Mouse (Mus musculus): Measurements from ENCODE around the gene Colgalt2. TPM values are rescaled to one million over a fixed set of nuclear protein-coding genes. Genes with fewer than 3 reads are reported as not detected.

Gene Colgalt2
- total RNA-seq, 4 experiments from 2014 or later, result 0.89 to 1.6 (median 1.2) TPM

GRCm38 (mm10) chr1:152476126-152476525 lies 76.5 kb downstream of the Colgalt2 start:
- DNase-seq (ENCODE audit: low spot score in 2 of 2), result no peak

GRCm38 (mm10) chr1:152490842-152491241 lies 91.2 kb downstream of the Colgalt2 start:
- DNase-seq (ENCODE audit: low spot score in 2 of 2), result no peak

- no peak for DNase-seq (ENCODE audit: low spot score in 2 of 2)
These were observed 92.6 kb downstream of the Colgalt2 start for GRCm38 (mm10) chr1:152492258-152492657.

- no peak for DNase-seq (ENCODE audit: low spot score in 2 of 2)
These were observed 97.2 kb downstream of the Colgalt2 start for GRCm38 (mm10) chr1:152496831-152497230.

GRCm38 (mm10) chr1:152497581-152497980 lies 98.0 kb downstream of the Colgalt2 start:
- DNase-seq (ENCODE audit: low spot score in 2 of 2), result no peak

GRCm38 (mm10) chr1:152499802-152500201 lies 100.2 kb downstream of the Colgalt2 start:
- DNase-seq (ENCODE audit: low spot score in 2 of 2), result no peak

GRCm38 (mm10) chr1:152506175-152506574 lies 106.5 kb downstream of the Colgalt2 start:
- DNase-seq (ENCODE audit: low spot score in 2 of 2), result no peak

GRCm38 (mm10) chr1:152506726-152507125 lies 107.1 kb downstream of the Colgalt2 start:
- DNase-seq (ENCODE audit: low spot score in 2 of 2), result no peak

- no peak for DNase-seq (ENCODE audit: low spot score in 2 of 2)
These were observed 109.0 kb downstream of the Colgalt2 start for GRCm38 (mm10) chr1:152508481-152509220.

- DNase-seq (ENCODE audit: low spot score in 2 of 2), result no peak
These were observed 111.6 kb downstream of the Colgalt2 start for GRCm38 (mm10) chr1:152511237-152511636.

GRCm38 (mm10) chr1:152514256-152514655 lies 114.6 kb downstream of the Colgalt2 start:
- DNase-seq (ENCODE audit: low spot score in 2 of 2), result peak in 1 of 2 experiments; percentile 49

- no peak for DNase-seq (ENCODE audit: low spot score in 2 of 2)
These were observed 117.5 kb downstream of the Colgalt2 start for GRCm38 (mm10) chr1:152517057-152517570.

GRCm38 (mm10) chr1:152518971-152519370 lies 119.3 kb downstream of the Colgalt2 start:
- no peak for DNase-seq (ENCODE audit: low spot score in 2 of 2)

GRCm38 (mm10) chr1:152520798-152521575 lies 121.4 kb downstream of the Colgalt2 start:
- peak; percentile 29 to 40 for DNase-seq (ENCODE audit: low spot score in 2 of 2)

- no peak for DNase-seq (ENCODE audit: low spot score in 2 of 2)
These were observed 122.6 kb downstream of the Colgalt2 start for GRCm38 (mm10) chr1:152522226-152522625.

GRCm38 (mm10) chr1:152523292-152523691 lies 123.7 kb downstream of the Colgalt2 start:
- no peak for DNase-seq (ENCODE audit: low spot score in 2 of 2)

- no peak for DNase-seq (ENCODE audit: low spot score in 2 of 2)
These were observed 124.7 kb downstream of the Colgalt2 start for GRCm38 (mm10) chr1:152524098-152524892.

- DNase-seq (ENCODE audit: low spot score in 2 of 2), result peak; percentile 56
These were observed 125.5 kb downstream of the Colgalt2 start for GRCm38 (mm10) chr1:152524987-152525648.

GRCm38 (mm10) chr1:152526154-152526553 lies 126.5 kb downstream of the Colgalt2 start:
- DNase-seq (ENCODE audit: low spot score in 2 of 2), result no peak

GRCm38 (mm10) chr1:152528214-152528613 lies 128.6 kb downstream of the Colgalt2 start:
- no peak for DNase-seq (ENCODE audit: low spot score in 2 of 2)

GRCm38 (mm10) chr1:152528778-152529177 lies 129.1 kb downstream of the Colgalt2 start:
- no peak for DNase-seq (ENCODE audit: low spot score in 2 of 2)

All from gastrocnemius, adult 8-10 months (tissue).